Mouse (Mus musculus): ENCODE measurements around the gene Fam32a. TPM values are rescaled to one million over a fixed set of nuclear protein-coding genes. Genes with fewer than 3 reads are reported as not detected.

Fam32a gene
- polyA plus RNA-seq, 1 experiment from 2014 or later = 53.8 TPM

DNA sequence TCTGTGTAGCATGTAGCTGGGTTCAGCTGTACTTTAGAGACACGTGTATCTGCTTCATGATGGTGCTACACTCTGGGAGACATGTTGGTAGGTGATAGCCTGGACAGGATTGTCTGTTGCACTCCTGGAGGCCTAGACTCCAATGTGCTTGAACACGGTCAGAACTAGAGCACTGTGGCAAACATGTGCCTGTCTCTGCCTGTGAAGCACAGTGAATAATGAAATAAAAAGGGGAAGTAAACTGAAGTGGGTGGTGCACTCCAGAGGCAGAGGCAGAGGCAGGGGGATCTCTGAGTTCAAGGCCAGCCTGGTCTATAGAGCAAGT is 29.4 kb upstream of the Fam32a start:
- H3K27me3 ChIP-seq (ENCODE audit: control insufficient read depth, insufficient read depth, low read length) = no peaks in the 10 kb centered on the region
- peak overlapping the region; percentile 86 for H3K27ac ChIP-seq (replicated peaks)
- H3K4me2 ChIP-seq (replicated peaks; ENCODE audit: low read depth) = no peak overlapping the region
- DNase-seq (ENCODE audit: low spot score) (no peak), ATAC-seq (ENCODE audit: low FRiP score, low TSS enrichment) (0 out of 2 replicates have a peak, but pooled peaks have one; percentile 8)
- H3K9ac ChIP-seq (ENCODE audit: low read length) = 0 out of 2 replicates have a peak overlapping the region, but pooled peaks have one; percentile 27
- no peaks in the 10 kb centered on the region for H3K4me1 ChIP-seq (replicated peaks; ENCODE audit: control insufficient read depth, insufficient read depth)
- no peak for TF ChIP-seq EP300 (optimal IDR thresholded peaks at IDR 0.05)
- TF ChIP-seq CTCF (IDR thresholded peaks at IDR 0.05; ENCODE audit: low read depth) = no peak
- no peaks in the 10 kb centered on the region for H3K36me3 ChIP-seq (ENCODE audit: control insufficient read depth, insufficient read depth, low read length)
- WGBS = 47% methylated on average over 2 of the region's 2 CpGs
- H3K4me3 ChIP-seq (ENCODE audit: low read depth, low read length) = 0 out of 2 replicates have a peak overlapping the region, but pooled peaks have one; percentile 10
- no peaks in the 10 kb centered on the region for H3K9me3 ChIP-seq (ENCODE audit: control insufficient read depth, low read length)

DNA sequence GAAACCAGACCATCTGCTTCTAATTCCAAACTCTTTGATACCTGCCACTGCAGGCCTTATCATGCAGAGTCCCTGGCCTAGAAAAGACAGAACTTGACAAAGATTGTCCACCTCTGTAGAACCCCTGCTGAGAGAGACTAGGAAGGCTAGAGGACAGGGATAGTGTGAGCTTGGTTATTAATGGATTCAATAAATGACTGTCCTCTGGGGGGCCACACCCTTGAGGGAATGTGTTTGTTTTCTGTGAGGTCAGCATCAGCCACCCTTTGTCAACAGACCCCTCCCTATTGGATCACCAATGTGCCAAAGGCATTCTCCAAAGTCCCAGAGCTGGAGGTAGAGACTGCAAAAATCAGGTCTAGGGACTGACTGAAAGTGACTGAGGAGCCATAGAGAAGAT is 27.5 kb upstream of the Fam32a start:
- Histone ChIP-seq H3K9me3 (ENCODE audit: control insufficient read depth, low read length) (no peaks in the 10 kb centered on the region), H3K27me3 (ENCODE audit: control insufficient read depth, insufficient read depth, low read length) (no peaks in the 10 kb centered on the region), H3K4me3 (ENCODE audit: low read depth, low read length) (no peak overlapping the region), H3K27ac (replicated peaks) (no peak overlapping the region; the same call in 1 of the 2 replicates), H3K36me3 (ENCODE audit: control insufficient read depth, insufficient read depth, low read length) (no peaks in the 10 kb centered on the region), H3K4me1 (replicated peaks; ENCODE audit: control insufficient read depth, insufficient read depth) (no peaks in the 10 kb centered on the region), H3K4me2 (replicated peaks; ENCODE audit: low read depth) (no peak overlapping the region), H3K9ac (ENCODE audit: low read length) (no peak overlapping the region)
- DNase-seq (ENCODE audit: low spot score) (peak; percentile 59), ATAC-seq (ENCODE audit: low FRiP score, low TSS enrichment) (peak; percentile 72)
- TF ChIP-seq EP300 (optimal IDR thresholded peaks at IDR 0.05) = no peak
- no peak for TF ChIP-seq CTCF (IDR thresholded peaks at IDR 0.05; ENCODE audit: low read depth)

DNA sequence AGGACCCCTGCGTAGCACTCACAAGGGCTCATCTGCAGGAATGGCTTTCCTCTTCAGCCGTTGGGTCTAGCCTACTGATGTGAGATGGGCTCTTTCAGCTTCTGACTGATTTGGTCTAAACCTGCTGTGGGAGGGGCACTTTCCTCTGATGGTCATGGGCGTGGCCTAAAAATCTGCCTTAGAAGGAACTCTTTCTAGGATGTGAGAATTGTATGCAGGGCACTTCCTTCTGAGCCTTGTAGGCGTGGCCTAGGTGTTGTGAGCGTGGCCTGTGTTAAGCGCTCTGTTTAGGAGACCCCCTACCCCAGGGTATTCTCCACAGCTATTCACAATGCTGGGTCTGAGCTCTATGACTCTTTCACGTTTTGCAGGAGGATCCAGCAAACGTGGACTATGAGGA is 21.5 kb upstream of the Fam32a start:
- TF ChIP-seq CTCF (IDR thresholded peaks at IDR 0.05; ENCODE audit: low read depth) (no peak), EP300 (optimal IDR thresholded peaks at IDR 0.05) (no peak)
- Histone ChIP-seq H3K9me3 (ENCODE audit: control insufficient read depth, low read length) (0 out of 2 replicates have a peak, but pooled peaks cover 6% of the 10 kb centered on the region), H3K9ac (ENCODE audit: low read length) (no peak overlapping the region), H3K27me3 (ENCODE audit: control insufficient read depth, insufficient read depth, low read length) (no peaks in the 10 kb centered on the region), H3K4me2 (replicated peaks; ENCODE audit: low read depth) (no peak overlapping the region), H3K36me3 (ENCODE audit: control insufficient read depth, insufficient read depth, low read length) (no peaks in the 10 kb centered on the region), H3K4me3 (ENCODE audit: low read depth, low read length) (no peak overlapping the region), H3K4me1 (replicated peaks; ENCODE audit: control insufficient read depth, insufficient read depth) (no peaks in the 10 kb centered on the region), H3K27ac (replicated peaks) (no peak overlapping the region)
- no peak for ATAC-seq (ENCODE audit: low FRiP score, low TSS enrichment)
- WGBS = 56% methylated on average over 8 of the region's 8 CpGs
- no peak for DNase-seq (ENCODE audit: low spot score)

DNA sequence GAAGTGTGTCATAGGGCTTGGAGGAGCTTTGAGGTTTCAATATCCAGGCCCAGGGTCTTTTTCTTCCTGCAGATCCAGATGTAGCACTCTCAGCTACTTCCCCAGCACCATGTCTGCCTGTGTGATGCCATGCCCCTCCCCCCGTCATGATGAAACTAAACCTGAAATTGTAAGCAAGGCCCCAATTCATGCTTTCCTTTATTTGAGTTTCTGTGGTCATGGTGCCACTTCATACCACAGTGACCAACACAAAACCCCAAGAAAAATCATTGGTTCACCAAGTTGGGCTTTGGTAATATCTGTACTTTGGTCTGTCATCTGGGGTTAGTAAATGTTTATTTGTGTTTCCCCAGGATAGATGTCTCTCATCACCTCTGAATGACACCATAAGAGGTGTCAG is 10.9 kb upstream of the Fam32a start:
- Histone ChIP-seq H3K4me2 (replicated peaks; ENCODE audit: low read depth) (no peak overlapping the region), H3K4me1 (replicated peaks; ENCODE audit: control insufficient read depth, insufficient read depth) (no peaks in the 10 kb centered on the region), H3K27ac (replicated peaks) (no peak overlapping the region), H3K9me3 (ENCODE audit: control insufficient read depth, low read length) (no peaks in the 10 kb centered on the region), H3K9ac (ENCODE audit: low read length) (no peak overlapping the region), H3K36me3 (ENCODE audit: control insufficient read depth, insufficient read depth, low read length) (no peaks in the 10 kb centered on the region), H3K4me3 (ENCODE audit: low read depth, low read length) (no peak overlapping the region), H3K27me3 (ENCODE audit: control insufficient read depth, insufficient read depth, low read length) (no peaks in the 10 kb centered on the region)
- no peak for DNase-seq (ENCODE audit: low spot score)
- no peak for ATAC-seq (ENCODE audit: low FRiP score, low TSS enrichment)
- TF ChIP-seq EP300 (optimal IDR thresholded peaks at IDR 0.05) (no peak), CTCF (IDR thresholded peaks at IDR 0.05; ENCODE audit: low read depth) (no peak)
- 67% methylated on average over 1 of the region's 1 CpGs for WGBS

DNA sequence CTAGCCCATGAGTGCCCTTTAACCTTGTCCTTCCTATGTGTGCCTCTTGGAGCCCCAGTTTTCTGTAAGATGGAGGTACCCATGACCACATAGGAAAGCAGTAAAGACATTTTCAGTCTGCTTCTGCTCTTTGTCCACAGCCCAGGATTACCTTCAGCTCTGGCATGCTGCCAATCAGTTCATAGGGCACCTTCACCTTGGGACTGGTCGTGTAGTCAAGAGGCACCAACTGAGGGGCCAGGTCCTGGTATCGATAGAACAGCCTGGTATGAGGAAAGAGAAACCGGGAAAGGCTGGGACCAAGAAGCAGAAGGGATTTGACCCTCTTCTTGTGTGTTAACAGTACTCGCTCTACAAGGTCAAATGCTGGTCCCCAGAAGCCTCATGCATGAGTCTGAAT is 9.3 kb upstream of the Fam32a start:
- Histone ChIP-seq H3K36me3 (ENCODE audit: control insufficient read depth, insufficient read depth, low read length) (no peaks in the 10 kb centered on the region), H3K4me3 (ENCODE audit: low read depth, low read length) (no peak overlapping the region), H3K4me1 (replicated peaks; ENCODE audit: control insufficient read depth, insufficient read depth) (no peaks in the 10 kb centered on the region), H3K9ac (ENCODE audit: low read length) (no peak overlapping the region), H3K27ac (replicated peaks) (no peak overlapping the region), H3K9me3 (ENCODE audit: control insufficient read depth, low read length) (no peaks in the 10 kb centered on the region), H3K27me3 (ENCODE audit: control insufficient read depth, insufficient read depth, low read length) (no peaks in the 10 kb centered on the region), H3K4me2 (replicated peaks; ENCODE audit: low read depth) (no peak overlapping the region)
- ATAC-seq (ENCODE audit: low FRiP score, low TSS enrichment) (peak; percentile 58), DNase-seq (ENCODE audit: low spot score) (peak; percentile 71)
- 67% methylated on average over 4 of the region's 4 CpGs for WGBS
- no peak for TF ChIP-seq EP300 (optimal IDR thresholded peaks at IDR 0.05)
- no peak for TF ChIP-seq CTCF (IDR thresholded peaks at IDR 0.05; ENCODE audit: low read depth)

DNA sequence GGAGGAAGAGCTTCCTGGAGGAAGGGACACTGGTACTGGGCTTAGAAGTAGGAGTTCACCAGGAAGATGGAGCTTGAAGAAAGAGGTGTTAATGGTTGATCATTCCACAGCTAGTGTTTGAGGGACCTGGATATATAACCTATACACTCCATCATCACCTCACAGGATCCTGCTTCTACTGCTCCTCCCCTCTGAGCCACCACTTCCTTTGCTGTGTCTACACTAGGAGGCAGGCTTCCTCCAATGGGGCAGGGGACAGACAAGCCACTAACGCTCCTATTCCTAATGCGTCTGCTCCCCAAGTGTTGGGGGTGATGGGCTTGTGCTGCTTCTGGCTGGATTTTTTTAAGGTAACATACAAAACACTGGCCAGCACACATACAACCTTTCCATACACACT is 8.8 kb upstream of the Fam32a start:
- H3K4me1 ChIP-seq (replicated peaks; ENCODE audit: control insufficient read depth, insufficient read depth) = no peaks in the 10 kb centered on the region
- no peaks in the 10 kb centered on the region for H3K27me3 ChIP-seq (ENCODE audit: control insufficient read depth, insufficient read depth, low read length)
- ATAC-seq (ENCODE audit: low FRiP score, low TSS enrichment) (no peak), DNase-seq (ENCODE audit: low spot score) (no peak)
- TF ChIP-seq CTCF (IDR thresholded peaks at IDR 0.05; ENCODE audit: low read depth) (0 out of 2 replicates have a peak, but pooled peaks have one; percentile 20), EP300 (optimal IDR thresholded peaks at IDR 0.05) (no peak)
- no peaks in the 10 kb centered on the region for H3K9me3 ChIP-seq (ENCODE audit: control insufficient read depth, low read length)
- H3K4me2 ChIP-seq (replicated peaks; ENCODE audit: low read depth) = no peak overlapping the region
- H3K4me3 ChIP-seq (ENCODE audit: low read depth, low read length) = no peak overlapping the region
- H3K36me3 ChIP-seq (ENCODE audit: control insufficient read depth, insufficient read depth, low read length) = no peaks in the 10 kb centered on the region
- H3K27ac ChIP-seq (replicated peaks) = no peak overlapping the region
- WGBS = 58% methylated on average over 2 of the region's 2 CpGs
- H3K9ac ChIP-seq (ENCODE audit: low read length) = no peak overlapping the region

Measured in stomach, postnatal 0 days (tissue).